Comparison of ENCODE assay signal across 26 mouse cellular contexts in the genomic region with DNA sequence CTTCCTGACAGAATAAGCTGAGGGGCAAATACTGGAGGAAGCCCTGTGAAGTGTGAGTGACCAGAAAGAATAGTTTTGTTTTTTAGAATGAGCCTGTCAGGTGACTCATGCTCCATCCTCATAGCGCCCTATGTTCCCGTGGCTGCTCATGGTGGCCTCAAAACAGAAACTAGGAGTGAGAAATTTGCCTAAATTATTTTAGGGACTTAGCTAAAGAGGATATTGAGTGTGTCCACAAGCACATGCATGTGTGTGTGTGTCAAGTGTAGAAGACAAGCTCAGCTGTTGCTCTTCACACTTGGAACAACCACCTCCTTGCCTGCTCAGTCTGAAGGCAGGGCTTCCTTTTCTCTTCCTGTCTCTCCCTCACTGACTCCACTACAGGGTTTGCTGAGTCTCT.
"Had no signal": no experiment of that assay in that cellular context is flagged by ENCODE, and none has a peak within 500 bp of the region (broad histone marks: within the 10 kb centered on the region; RNA-seq: fewer than 3 reads in every experiment).

No protein-coding gene starts in this region.

- ATAC-seq: forebrain, embryonic 13.5 days; forebrain, embryonic 14.5 days; forebrain, embryonic 15.5 days; forebrain, embryonic 16.5 days; forebrain, postnatal 0 days had no signal

- H3K9ac ChIP-seq: embryonic facial prominence, embryonic 12.5 days; embryonic facial prominence, embryonic 13.5 days; embryonic facial prominence, embryonic 15.5 days; forebrain, embryonic 13.5 days; forebrain, embryonic 15.5 days; forebrain, postnatal 0 days had no signal

- H3K4me3 ChIP-seq: embryonic facial prominence, embryonic 10.5 days; embryonic facial prominence, embryonic 12.5 days; embryonic facial prominence, embryonic 13.5 days; embryonic facial prominence, embryonic 15.5 days; erythroblast, embryonic 14.5 days; forebrain, embryonic 10.5 days; forebrain, embryonic 13.5 days; forebrain, embryonic 15.5 days; gastrocnemius, adult 2 months; heart, adult 2 months had no signal

- H3K4me2 ChIP-seq: embryonic facial prominence, embryonic 12.5 days; embryonic facial prominence, embryonic 13.5 days; embryonic facial prominence, embryonic 15.5 days; forebrain, embryonic 13.5 days; forebrain, embryonic 15.5 days had no signal

- H3K27ac ChIP-seq: embryonic facial prominence, embryonic 10.5 days; embryonic facial prominence, embryonic 12.5 days; embryonic facial prominence, embryonic 13.5 days; embryonic facial prominence, embryonic 15.5 days; forebrain, embryonic 10.5 days; forebrain, embryonic 13.5 days; forebrain, embryonic 15.5 days; gastrocnemius, adult 2 months; heart, adult 2 months had no signal

- H3K4me1 ChIP-seq: embryonic facial prominence, embryonic 12.5 days; embryonic facial prominence, embryonic 13.5 days; forebrain, embryonic 13.5 days; forebrain, embryonic 15.5 days had no signal

- DNase-seq: cerebellum, adult 8-10 months; cerebellum, adult 9-10 months; cerebellum, adult 9-11 months; cerebellum, postnatal 10 days; cerebellum, postnatal 14 days; cerebellum, postnatal 25 days; cerebellum, postnatal 36 days; embryo, embryonic 11 days; forebrain, postnatal 0 days; gastrocnemius, adult 2 months; gastrocnemius, postnatal 10 days; gastrocnemius, postnatal 14 days; gastrocnemius, postnatal 25 days; gastrocnemius, postnatal 36 days; heart, adult 18-20 months; heart, adult 2 months had no signal

- H3K9me3 ChIP-seq: embryonic facial prominence, embryonic 10.5 days; embryonic facial prominence, embryonic 12.5 days; embryonic facial prominence, embryonic 13.5 days; embryonic facial prominence, embryonic 15.5 days; forebrain, embryonic 10.5 days; forebrain, embryonic 13.5 days; forebrain, embryonic 15.5 days had no signal

- H3K27me3 ChIP-seq: embryonic facial prominence, embryonic 12.5 days; embryonic facial prominence, embryonic 13.5 days; embryonic facial prominence, embryonic 15.5 days; forebrain, embryonic 13.5 days; forebrain, embryonic 15.5 days had no signal
